In genomic region chr5:5707341-5708278, GRCm38 (mm10) we compare ENCODE assay signal across 15 mouse cellular contexts. TPM values are rescaled to one million over a fixed set of nuclear protein-coding genes. Genes with fewer than 3 reads are reported as not detected.
DNase-seq lines count a peak whose midpoint lies in the region; ATAC-seq and TF ChIP-seq lines count a peak whose summit lies in the region.
"Had no signal": no experiment of that assay in that cellular context is flagged by ENCODE, and none has a peak within 500 bp of the region (broad histone marks: within the 10 kb centered on the region; RNA-seq: fewer than 3 reads in every experiment).

No protein-coding gene starts in this region.

- H3ac ChIP-seq in myocyte (ENCODE audit: control insufficient read depth, insufficient read length): no peak overlapping the region

- no peak for ATAC-seq in kidney, postnatal 0 days (replicated peaks; ENCODE audit: low FRiP score, low read depth)
- ATAC-seq in granulocyte monocyte progenitor cell, adult 5-6 weeks (replicated peaks; ENCODE audit: poor library complexity, severe bottlenecking): no peak

- H3K4me3 ChIP-seq in kidney, postnatal 0 days (replicated peaks; ENCODE audit: low read depth, low read length): no peak overlapping the region; the same call in 1 of the 2 replicates
- H3K4me3 ChIP-seq in E14TG2a.4 (replicated peaks; ENCODE audit: low read length) (peak overlapping the region; percentile 53), myocyte (peak overlapping the region; percentile 13)
- H3K4me3 ChIP-seq: forebrain, embryonic 10.5 days; hindbrain, embryonic 15.5 days; midbrain, embryonic 12.5 days had no signal

- H3K9me3 ChIP-seq in kidney, postnatal 0 days (replicated peaks; ENCODE audit: low read length): no peaks in the 10 kb centered on the region
- H3K9me3 ChIP-seq in E14TG2a.4 (ENCODE audit: low read length): no peaks in the 10 kb centered on the region
- H3K9me3 ChIP-seq: forebrain, embryonic 10.5 days; G1E; hindbrain, embryonic 15.5 days; midbrain, embryonic 12.5 days had no signal

- no peaks in the 10 kb centered on the region for H3K4me1 ChIP-seq in kidney, postnatal 0 days (replicated peaks; ENCODE audit: insufficient read depth, low read length)
- H3K4me1 ChIP-seq in E14TG2a.4 (replicated peaks; ENCODE audit: low read depth, low read length): peaks cover 47% of the 10 kb centered on the region
- H3K4me1 ChIP-seq: hindbrain, embryonic 15.5 days; midbrain, embryonic 12.5 days had no signal

- TF ChIP-seq CTCF in kidney, postnatal 0 days (IDR thresholded peaks at IDR 0.05; ENCODE audit: low read depth): no peak
- TF ChIP-seq CTCF in E14TG2a.4 (conservative IDR thresholded peaks at IDR 0.05; ENCODE audit: low read length): no peak

- no peaks in the 10 kb centered on the region for H3K36me3 ChIP-seq in kidney, postnatal 0 days (ENCODE audit: insufficient read depth, low read length)
- H3K36me3 ChIP-seq in E14TG2a.4 (ENCODE audit: insufficient read depth, low read length): no peaks in the 10 kb centered on the region
- no peaks in the 10 kb centered on the region for H3K36me3 ChIP-seq in myocyte (ENCODE audit: control insufficient read depth, insufficient read depth)
- H3K36me3 ChIP-seq: forebrain, embryonic 10.5 days; G1E; hindbrain, embryonic 15.5 days; midbrain, embryonic 12.5 days had no signal

- WGBS in kidney, postnatal 0 days: 34% methylated on average over 13 of the region's 13 CpGs

- no peaks in the 10 kb centered on the region for H3K79me2 ChIP-seq in myocyte (ENCODE audit: control insufficient read depth, insufficient read depth)

- no peak overlapping the region for H3K9ac ChIP-seq in kidney, postnatal 0 days (ENCODE audit: low read depth, low read length)
- H3K9ac ChIP-seq: hindbrain, embryonic 15.5 days; midbrain, embryonic 12.5 days had no signal

- intact Hi-C loops in gastrocnemius, postnatal 14 days (cut with DNase I; ENCODE audit: low total_unique reads): no loop called here

- peak; percentile 42 for TF ChIP-seq POLR2A in myocyte (IDR thresholded peaks at IDR 0.05; ENCODE audit: insufficient read length, low read depth)

- no peak overlapping the region for H3K27ac ChIP-seq in kidney, postnatal 0 days
- H3K27ac ChIP-seq: forebrain, embryonic 10.5 days; hindbrain, embryonic 15.5 days; midbrain, embryonic 12.5 days had no signal

- H3K27me3 ChIP-seq in kidney, postnatal 0 days (ENCODE audit: insufficient read depth, low read length): no peaks in the 10 kb centered on the region
- H3K27me3 ChIP-seq in E14TG2a.4 (ENCODE audit: insufficient read depth, low read length): no peaks in the 10 kb centered on the region
- no peaks in the 10 kb centered on the region for H3K27me3 ChIP-seq in myocyte (ENCODE audit: control insufficient read depth, insufficient read depth, insufficient read length)
- H3K27me3 ChIP-seq: hindbrain, embryonic 15.5 days; midbrain, embryonic 12.5 days had no signal

- DNase-seq in kidney, postnatal 0 days (ENCODE audit: low spot score): no peak
- no peak for DNase-seq in kidney, postnatal 14 days
- DNase-seq in adrenal gland, postnatal 10 days: peak; percentile 14
- no peak for DNase-seq in gastrocnemius, postnatal 14 days
- DNase-seq: cerebellum, adult 11-12 months; lung, adult 18-20 months; right cerebral cortex, postnatal 4 days had no signal

- peak overlapping the region; percentile 33 for H3K4me2 ChIP-seq in kidney, postnatal 0 days (ENCODE audit: low read length)
- H3K4me2 ChIP-seq in myocyte (ENCODE audit: low read depth): peak overlapping the region; percentile 93
- H3K4me2 ChIP-seq: hindbrain, embryonic 15.5 days; midbrain, embryonic 12.5 days had no signal

TF ChIP-seq in myocyte, 11 proteins besides CTCF, POLR2A, EP300 and RAD21:
- TF ChIP-seq CEBPB (IDR thresholded peaks at IDR 0.05; ENCODE audit: insufficient read depth, poor library complexity, severe bottlenecking): no peak
- TF ChIP-seq POLR2AphosphoS2 (IDR thresholded peaks at IDR 0.05; ENCODE audit: insufficient read length, low read depth): no peak
- no peak for TF ChIP-seq REST (IDR thresholded peaks at IDR 0.05; ENCODE audit: insufficient read depth, insufficient read length)
- no peak for TF ChIP-seq TCF3 (IDR thresholded peaks at IDR 0.05; ENCODE audit: insufficient read length, low read depth)
- no peak for TF ChIP-seq MAX (IDR thresholded peaks at IDR 0.05; ENCODE audit: low read depth)
- TF ChIP-seq TCF12 (IDR thresholded peaks at IDR 0.05; ENCODE audit: insufficient read depth, poor library complexity, severe bottlenecking): no peak
- no peak for TF ChIP-seq SRF (IDR thresholded peaks at IDR 0.05; ENCODE audit: control insufficient read depth, insufficient read length, low read depth)
- TF ChIP-seq MYOG (IDR thresholded peaks at IDR 0.05; ENCODE audit: control insufficient read depth in 1 of 3, insufficient read depth in 1 of 3, insufficient read length in 2 of 3, low read depth in 2 of 3): no peak

RNA-seq across cellular contexts. Expression of gene Steap2, which starts 13.2 kb away (rescaled TPM):
- 24.8 and 25.0 TPM in 2 replicates for polyA plus RNA-seq in kidney, postnatal 0 days (2015; fragmentation: Nextera tagmentation; extraction: Ambion mirVana)
- total RNA-seq in adrenal gland, postnatal 10 days (2021): 10 to 100 TPM; 23.8 to 24.2 TPM
- 15.5 TPM for polyA plus RNA-seq in myocyte (2012; fragmentation: generic; extraction: Trizol)
- total RNA-seq in granulocyte monocyte progenitor cell, adult 5-6 weeks (2014; fragmentation: Nextera tagmentation): not detected in 2 replicates
- total RNA-seq in granulocyte monocyte progenitor cell, adult 5-6 weeks (2017): not detected in 2 replicates
- total RNA-seq in gastrocnemius, postnatal 14 days (2021): under 1 TPM; 0.74 to 0.91 TPM
- polyA plus RNA-seq: G1E had no signal

RNA-seq across cellular contexts. Expression of gene Steap1, which starts 41.5 kb away (rescaled TPM):
- 12.1 and 13.2 TPM in 2 replicates for polyA plus RNA-seq in kidney, postnatal 0 days (2015; fragmentation: Nextera tagmentation; extraction: Ambion mirVana)
- total RNA-seq in adrenal gland, postnatal 10 days (2021): 10 to 100 TPM; 18.5 to 20.1 TPM
- polyA plus RNA-seq in myocyte (2012; fragmentation: generic; extraction: Trizol): 90.3 TPM
- total RNA-seq in granulocyte monocyte progenitor cell, adult 5-6 weeks (2014; fragmentation: Nextera tagmentation): not detected in 2 replicates
- total RNA-seq in granulocyte monocyte progenitor cell, adult 5-6 weeks (2017): not detected in 2 replicates
- under 1 TPM; 0.29 to 0.31 TPM for total RNA-seq in gastrocnemius, postnatal 14 days (2021)
- total RNA-seq: G1E; gastrocnemius, adult 8-10 months had no signal
- polyA plus RNA-seq: G1E had no signal

RNA-seq across cellular contexts. Expression of gene Cfap69, which starts 43.6 kb away (rescaled TPM):
- 1.6 and 3.7 TPM in 2 replicates for polyA plus RNA-seq in kidney, postnatal 0 days (2015; fragmentation: Nextera tagmentation; extraction: Ambion mirVana)
- 1 to 10 TPM; 2.6 to 5.0 TPM for total RNA-seq in adrenal gland, postnatal 10 days (2021)
- 2.3 TPM for polyA plus RNA-seq in myocyte (2012; fragmentation: generic; extraction: Trizol)
- not detected in 2 replicates for total RNA-seq in granulocyte monocyte progenitor cell, adult 5-6 weeks (2014; fragmentation: Nextera tagmentation)
- total RNA-seq in granulocyte monocyte progenitor cell, adult 5-6 weeks (2017): not detected in 2 replicates
- under 1 TPM; 0.25 to 0.40 TPM for total RNA-seq in gastrocnemius, postnatal 14 days (2021)
- polyA plus RNA-seq: G1E had no signal

Comparison
In these comparisons a context has a peak if more than half of its experiments do, and no peak if none do; other contexts are left out.
1. RNA of gene Steap2, which starts 13.2 kb away (total RNA-seq): 23.8 to 24.2 TPM in adrenal gland, postnatal 10 days; 0.74 to 0.91 TPM in gastrocnemius, postnatal 14 days and not detected in granulocyte monocyte progenitor cell, adult 5-6 weeks; every median in the first group is over 10 times any median in the second.
2. RNA of gene Steap1, which starts 41.5 kb away (total RNA-seq): 18.5 to 20.1 TPM in adrenal gland, postnatal 10 days; 0.29 to 0.31 TPM in gastrocnemius, postnatal 14 days and not detected in granulocyte monocyte progenitor cell, adult 5-6 weeks; every median in the first group is over 10 times any median in the second.